Mouse (Mus musculus) gastrocnemius, adult 18-20 months (tissue): Measurements from ENCODE around the gene Suv39h1. TPM values are rescaled to one million over a fixed set of nuclear protein-coding genes. Genes with fewer than 3 reads are reported as not detected.
"Not testable (repeated sequence)": the region's sequence is repeated elsewhere in the genome, so short reads cannot be mapped to it uniquely, and the experiment has no call there.

Experiments used
- DNase-seq: peaks from one replicate; pipeline ENCODE4 v3.0.0; 2021; ENCODE audit warnings: low spot score
- total RNA-seq, 2 experiments: library from RNA; stranded (reverse); gene quantifications; 2 replicates each; pipeline ENCODE4 v1.2.3; 2021

Gene Suv39h1
- total RNA-seq, 2 experiments from 2014 or later: 4.5 TPM

- DNase-seq: no peak
Measured at GRCm38 (mm10) chrX:8033009-8033408, 41.6 kb downstream of the Suv39h1 start.

- no peak for DNase-seq
Measured at GRCm38 (mm10) chrX:8026811-8027210, 47.7 kb downstream of the Suv39h1 start.

GRCm38 (mm10) chrX:8024795-8025194, 49.8 kb downstream of the Suv39h1 start:
- no peak for DNase-seq

- no peak for DNase-seq
Measured at GRCm38 (mm10) chrX:8020111-8020778, 54.3 kb downstream of the Suv39h1 start.

- no peak for DNase-seq
Measured at GRCm38 (mm10) chrX:8018286-8018685, 56.3 kb downstream of the Suv39h1 start, which contains the start of gene Glod5. Gene Glod5 (minus strand): TSS chrX:8018492.

- peak; percentile 4 for DNase-seq
Measured at GRCm38 (mm10) chrX:8017142-8017541, 57.4 kb downstream of the Suv39h1 start.

GRCm38 (mm10) chrX:8015675-8016074, 58.9 kb downstream of the Suv39h1 start:
- not testable (repeated sequence) for DNase-seq

- DNase-seq: no peak
Measured at GRCm38 (mm10) chrX:8013569-8014314, 60.8 kb downstream of the Suv39h1 start.

- no peak for DNase-seq
Measured at GRCm38 (mm10) chrX:8013157-8013556, 61.4 kb downstream of the Suv39h1 start.

Other genes starting within 250 kb of the Suv39h1 start
- gene Otud5, start 233.4 kb downstream of the Suv39h1 start, total RNA-seq: 10 to 100 TPM; 14.6 to 17.1 TPM
- 1 to 10 TPM; 1.5 to 1.9 TPM for gene Pim2, start 196.5 kb downstream of the Suv39h1 start, total RNA-seq
- 1 to 10 TPM; 7.7 to 9.5 TPM for gene Slc35a2, start 190.7 kb downstream of the Suv39h1 start, total RNA-seq
- 10 to 100 TPM; 22.3 to 23.5 TPM for gene Pqbp1, start 175.5 kb downstream of the Suv39h1 start, total RNA-seq
- 10 to 100 TPM; 42.7 to 47.6 TPM for gene Timm17b, start 175.4 kb downstream of the Suv39h1 start, total RNA-seq
- not detected for gene Gm10491, start 166.9 kb downstream of the Suv39h1 start, total RNA-seq
- gene Gm10490, start 165.2 kb downstream of the Suv39h1 start, total RNA-seq: not detected
- not detected for gene Pcsk1n, start 154.9 kb downstream of the Suv39h1 start, total RNA-seq
- gene Eras, start 146.2 kb downstream of the Suv39h1 start, total RNA-seq: not detected
- gene Hdac6, start 126.9 kb downstream of the Suv39h1 start, total RNA-seq: 1 to 10 TPM; 3.6 to 5.0 TPM
- not detected for gene Gata1, start 96.7 kb downstream of the Suv39h1 start, total RNA-seq
- not detected for gene Glod5, start 56.3 kb downstream of the Suv39h1 start, total RNA-seq
- under 1 TPM; 0.21 to 0.52 TPM for gene Was, start 15.7 kb upstream of the Suv39h1 start, total RNA-seq
- 10 to 100 TPM in 1 of 2 experiments, 1 to 10 TPM in 1; 8.7 to 10.1 TPM for gene Wdr13, start 58.1 kb upstream of the Suv39h1 start, total RNA-seq
- 10 to 100 TPM; 48.0 to 90.4 TPM for gene Rbm3, start 71.1 kb upstream of the Suv39h1 start, total RNA-seq
- gene Tbc1d25, start 101.4 kb upstream of the Suv39h1 start, total RNA-seq: 1 to 10 TPM; 2.7 to 4.1 TPM
- gene Ebp, start 118.8 kb upstream of the Suv39h1 start, total RNA-seq: 1 to 10 TPM; 6.8 to 8.3 TPM
- 1 to 10 TPM; 4.3 to 4.4 TPM for gene Porcn, start 131.8 kb upstream of the Suv39h1 start, total RNA-seq
- 10 to 100 TPM; 13.3 to 14.0 TPM for gene Ftsj1, start 177.6 kb upstream of the Suv39h1 start, total RNA-seq
- not detected for gene Slc38a5, start 196.4 kb upstream of the Suv39h1 start, total RNA-seq